Mouse (Mus musculus): ENCODE results near the gene Mcoln2. TPM values are rescaled to one million over a fixed set of nuclear protein-coding genes. Genes with fewer than 3 reads are reported as not detected.

The Mcoln2 gene
- polyA plus RNA-seq, 1 experiment from 2014 or later, result 0.23 TPM

DNA sequence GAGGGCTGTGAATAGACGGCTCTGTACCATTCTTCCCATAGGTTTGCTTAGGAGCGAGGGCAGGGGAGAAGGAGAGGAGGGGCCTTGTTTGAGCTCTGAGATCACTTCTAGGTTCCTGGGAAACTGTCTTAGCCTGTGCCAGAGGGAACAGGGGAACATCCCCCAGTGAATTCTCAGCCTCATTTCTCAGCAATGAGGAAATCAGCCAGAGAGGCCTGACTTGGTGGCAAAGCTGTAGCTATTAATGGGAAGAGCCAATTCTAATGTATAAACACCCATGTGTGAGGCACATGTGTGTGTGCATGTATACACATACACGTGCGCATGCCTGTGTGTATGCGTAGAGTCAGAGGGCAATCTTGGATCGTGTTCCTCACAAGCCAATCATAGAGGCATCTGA, 38.7 kb upstream of the Mcoln2 start:
- no peak overlapping the region for H3K4me3 ChIP-seq (ENCODE audit: control insufficient read depth in 1 of 2, insufficient read depth in 1 of 2, low read depth in 1 of 2, low read length in 2 of 2)
- 70% methylated on average over 6 of the region's 6 CpGs for WGBS
- H3K4me2 ChIP-seq (ENCODE audit: low read length), result no peak overlapping the region
- H3K36me3 ChIP-seq (ENCODE audit: control insufficient read depth, insufficient read depth, low read length), result no peaks in the 10 kb centered on the region
- H3K9ac ChIP-seq (ENCODE audit: low read length), result no peak overlapping the region
- H3K27ac ChIP-seq (replicated peaks in 1 of 2; ENCODE audit: control insufficient read depth in 1 of 2, insufficient read depth in 1 of 2, low read depth in 2 of 2, low read length in 2 of 2), result no peak overlapping the region
- 0 out of 2 replicates have a peak, but pooled peaks cover under 1% of the 10 kb centered on the region for H3K27me3 ChIP-seq (ENCODE audit: control insufficient read depth, insufficient read depth, low read length)
- H3K9me3 ChIP-seq (ENCODE audit: control insufficient read depth, low read length), result no peaks in the 10 kb centered on the region
- H3K4me1 ChIP-seq (ENCODE audit: control insufficient read depth in 2 of 2, insufficient read depth in 2 of 2, low read length in 2 of 2), result peaks cover 0 to 2% of the 10 kb centered on the region in 2 experiments; a peak in 1 of 4 replicates
- ATAC-seq (ENCODE audit: insufficient number of reproducible peaks, insufficient read depth, low FRiP score, low read depth), result no peak

DNA sequence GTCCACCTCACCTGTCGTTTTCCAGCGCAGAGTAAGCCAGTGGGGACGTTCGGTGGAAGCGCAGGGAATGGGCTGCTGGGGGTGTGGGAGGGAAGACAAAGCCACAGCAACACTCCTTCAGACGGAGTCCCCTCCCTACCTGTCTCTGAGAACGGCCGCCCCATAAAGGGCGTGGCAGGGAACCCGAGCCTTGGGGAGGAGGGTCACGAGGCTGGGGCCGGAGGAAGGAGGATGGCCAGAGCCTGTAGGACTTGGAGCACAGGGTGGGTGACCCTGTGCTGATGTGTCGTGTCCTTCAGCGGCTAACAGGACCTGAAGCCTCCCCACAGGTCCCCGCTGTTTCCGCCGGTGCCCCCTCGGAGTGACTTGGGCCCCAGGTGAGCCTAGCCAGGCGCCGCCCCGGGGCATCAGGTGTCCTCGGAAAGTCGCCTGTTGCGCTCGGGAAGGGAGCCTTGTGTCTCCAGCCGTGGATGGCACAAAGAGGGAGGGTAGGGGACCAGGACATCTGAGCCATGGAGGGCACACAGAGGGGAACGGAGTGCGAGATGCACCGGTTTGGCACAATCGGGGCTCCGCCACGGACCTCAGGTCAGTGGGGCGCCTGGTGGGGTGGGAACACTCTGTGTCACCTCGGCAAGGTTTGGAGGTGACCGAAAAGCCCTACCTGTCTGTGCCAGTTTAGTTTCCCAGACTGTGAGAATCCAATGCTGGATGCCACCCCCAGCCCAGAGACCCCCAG, 32.2 kb upstream of the Mcoln2 start, which contains the start of gene Mcoln3:
Mcoln3 (plus strand) TSS at position 193 of the 739 bp plus-strand sequence.
- Histone ChIP-seq H3K4me2 (ENCODE audit: low read length) (peak within 1 kb of the TSS; percentile 60), H3K27ac (replicated peaks in 1 of 2; ENCODE audit: control insufficient read depth in 1 of 2, insufficient read depth in 1 of 2, low read depth in 2 of 2, low read length in 2 of 2) (no peak within 1 kb of the TSS), H3K9me3 (ENCODE audit: control insufficient read depth, low read length) (no peaks in the 10 kb centered on the region), H3K27me3 (ENCODE audit: control insufficient read depth, insufficient read depth, low read length) (peaks cover 32% of the 10 kb centered on the region), H3K9ac (ENCODE audit: low read length) (peak within 1 kb of the TSS; percentile 38; the same call in 1 of the 2 replicates), H3K4me3 (ENCODE audit: control insufficient read depth in 1 of 2, insufficient read depth in 1 of 2, low read depth in 1 of 2, low read length in 2 of 2) (peak within 1 kb of the TSS; percentile 10 to 22; a peak in 3 of 4 replicates), H3K4me1 (ENCODE audit: control insufficient read depth in 2 of 2, insufficient read depth in 2 of 2, low read length in 2 of 2) (peaks cover 6 to 8% of the 10 kb centered on the region in 2 experiments; a peak in 3 of 4 replicates), H3K36me3 (ENCODE audit: control insufficient read depth, insufficient read depth, low read length) (no peaks in the 10 kb centered on the region)
- 9% methylated on average over 35 of the region's 35 CpGs for WGBS
- no peak; the same call in 1 of the 2 replicates for ATAC-seq (ENCODE audit: insufficient number of reproducible peaks, insufficient read depth, low FRiP score, low read depth)

DNA sequence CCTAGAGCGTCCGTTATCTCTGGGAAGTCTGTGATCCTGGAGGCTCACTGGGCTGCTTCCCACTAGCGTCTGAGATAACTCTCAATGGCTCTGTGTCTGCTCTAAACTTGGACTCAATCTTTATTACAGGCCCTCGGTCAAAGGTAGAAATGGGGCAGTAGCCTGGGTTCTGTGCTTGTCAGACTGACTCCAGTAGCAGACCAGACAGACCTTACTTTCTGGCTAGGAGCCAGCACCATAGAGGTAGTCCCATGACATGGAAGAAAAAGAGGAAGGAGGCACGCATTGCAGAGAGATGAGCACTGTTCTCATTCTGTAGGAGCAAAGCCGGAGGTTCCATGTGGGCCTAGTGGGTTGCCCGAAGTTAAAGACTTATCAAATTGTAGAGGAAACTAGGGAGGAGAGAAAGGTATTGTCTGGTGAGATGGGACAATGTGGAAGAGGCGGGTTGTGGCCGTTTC, 31.6 kb upstream of the Mcoln2 start:
- Histone ChIP-seq H3K27ac (replicated peaks in 1 of 2; ENCODE audit: control insufficient read depth in 1 of 2, insufficient read depth in 1 of 2, low read depth in 2 of 2, low read length in 2 of 2) (no peak overlapping the region), H3K4me1 (ENCODE audit: control insufficient read depth in 2 of 2, insufficient read depth in 2 of 2, low read length in 2 of 2) (peaks cover 6 to 8% of the 10 kb centered on the region in 2 experiments; a peak in 3 of 4 replicates), H3K4me3 (ENCODE audit: control insufficient read depth in 1 of 2, insufficient read depth in 1 of 2, low read depth in 1 of 2, low read length in 2 of 2) (no peak overlapping the region), H3K36me3 (ENCODE audit: control insufficient read depth, insufficient read depth, low read length) (no peaks in the 10 kb centered on the region), H3K9me3 (ENCODE audit: control insufficient read depth, low read length) (no peaks in the 10 kb centered on the region), H3K27me3 (ENCODE audit: control insufficient read depth, insufficient read depth, low read length) (peaks cover 32% of the 10 kb centered on the region), H3K4me2 (ENCODE audit: low read length) (peak overlapping the region; percentile 60), H3K9ac (ENCODE audit: low read length) (no peak overlapping the region)
- ATAC-seq (ENCODE audit: insufficient number of reproducible peaks, insufficient read depth, low FRiP score, low read depth), result no peak
- WGBS, result 47% methylated on average over 9 of the region's 9 CpGs

DNA sequence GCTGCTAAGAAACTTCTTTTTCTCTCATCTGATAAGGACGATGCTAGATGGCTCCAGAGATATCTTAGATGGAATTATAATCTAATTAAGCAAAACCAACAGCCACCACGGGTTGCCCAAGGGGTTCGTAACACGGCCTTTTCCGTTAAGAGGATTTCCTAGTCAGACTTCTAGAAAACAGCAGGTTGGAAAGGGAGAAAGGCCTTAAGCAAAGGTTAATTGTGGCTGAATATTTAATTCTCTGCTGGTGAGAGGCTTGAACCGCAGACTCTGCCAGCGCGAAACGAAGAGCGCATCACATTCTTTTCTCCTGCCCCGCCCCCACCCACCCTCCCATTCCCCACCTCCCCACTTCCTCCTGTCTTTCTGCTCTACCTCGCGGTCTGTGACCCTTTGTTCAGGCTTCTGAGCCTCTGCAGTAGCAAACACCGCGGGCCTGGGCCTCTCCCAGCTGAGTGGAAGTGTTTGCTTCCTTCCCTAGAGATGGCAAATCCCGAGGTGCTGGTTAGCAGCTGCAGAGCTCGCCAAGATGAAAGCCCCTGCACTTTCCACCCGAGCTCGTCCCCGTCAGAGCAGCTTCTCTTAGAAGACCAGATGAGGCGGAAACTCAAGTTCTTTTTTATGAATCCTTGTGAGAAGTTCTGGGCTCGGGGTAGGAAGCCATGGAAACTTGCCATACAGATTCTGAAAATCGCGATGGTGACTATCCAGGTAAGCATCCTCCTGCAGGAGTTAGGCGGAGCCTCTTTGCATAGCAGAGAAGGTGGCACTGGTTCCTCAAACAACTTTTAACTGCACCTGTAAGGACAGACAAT, 28.1 kb upstream of the Mcoln2 start:
- Histone ChIP-seq H3K27me3 (ENCODE audit: control insufficient read depth, insufficient read depth, low read length) (peaks cover 28% of the 10 kb centered on the region), H3K4me2 (ENCODE audit: low read length) (peak overlapping the region; percentile 59), H3K9ac (ENCODE audit: low read length) (peak overlapping the region; percentile 28; the same call in 1 of the 2 replicates), H3K9me3 (ENCODE audit: control insufficient read depth, low read length) (no peaks in the 10 kb centered on the region), H3K4me1 (ENCODE audit: control insufficient read depth in 2 of 2, insufficient read depth in 2 of 2, low read length in 2 of 2) (peaks cover 6 to 8% of the 10 kb centered on the region in 2 experiments; a peak in 3 of 4 replicates), H3K27ac (replicated peaks in 1 of 2; ENCODE audit: control insufficient read depth in 1 of 2, insufficient read depth in 1 of 2, low read depth in 2 of 2, low read length in 2 of 2) (no peak overlapping the region), H3K4me3 (ENCODE audit: control insufficient read depth in 1 of 2, insufficient read depth in 1 of 2, low read depth in 1 of 2, low read length in 2 of 2) (peak overlapping the region; percentile 7 to 23; a peak in 3 of 4 replicates), H3K36me3 (ENCODE audit: control insufficient read depth, insufficient read depth, low read length) (no peaks in the 10 kb centered on the region)
- no peak for ATAC-seq (ENCODE audit: insufficient number of reproducible peaks, insufficient read depth, low FRiP score, low read depth)
- 13% methylated on average over 25 of the region's 25 CpGs for WGBS

DNA sequence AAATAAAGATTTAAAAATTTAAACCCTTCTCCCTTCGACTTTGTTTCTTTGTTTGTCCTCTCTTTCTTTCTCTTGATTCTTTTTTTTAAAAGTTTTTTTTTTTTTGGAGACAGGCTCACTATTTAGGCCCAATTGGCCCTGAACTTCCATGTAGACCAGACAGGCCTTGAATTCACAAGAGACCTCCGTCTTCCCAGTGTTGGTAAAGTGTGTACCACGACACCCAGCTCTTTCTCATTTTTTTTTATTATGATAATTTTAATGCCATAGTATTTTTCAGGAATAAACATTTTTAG, 27.6 kb upstream of the Mcoln2 start:
- Histone ChIP-seq H3K27ac (replicated peaks in 1 of 2; ENCODE audit: control insufficient read depth in 1 of 2, insufficient read depth in 1 of 2, low read depth in 2 of 2, low read length in 2 of 2) (no peak overlapping the region), H3K36me3 (ENCODE audit: control insufficient read depth, insufficient read depth, low read length) (no peaks in the 10 kb centered on the region), H3K4me2 (ENCODE audit: low read length) (peak overlapping the region; percentile 59; the same call in 1 of the 2 replicates), H3K4me1 (ENCODE audit: control insufficient read depth in 2 of 2, insufficient read depth in 2 of 2, low read length in 2 of 2) (peaks cover 6 to 8% of the 10 kb centered on the region in 2 experiments; a peak in 3 of 4 replicates), H3K9ac (ENCODE audit: low read length) (no peak overlapping the region), H3K9me3 (ENCODE audit: control insufficient read depth, low read length) (no peaks in the 10 kb centered on the region), H3K27me3 (ENCODE audit: control insufficient read depth, insufficient read depth, low read length) (peaks cover 23% of the 10 kb centered on the region), H3K4me3 (ENCODE audit: control insufficient read depth in 1 of 2, insufficient read depth in 1 of 2, low read depth in 1 of 2, low read length in 2 of 2) (no peak overlapping the region)
- WGBS, result 75% methylated on average over 3 of the region's 3 CpGs
- ATAC-seq (ENCODE audit: insufficient number of reproducible peaks, insufficient read depth, low FRiP score, low read depth), result no peak

DNA sequence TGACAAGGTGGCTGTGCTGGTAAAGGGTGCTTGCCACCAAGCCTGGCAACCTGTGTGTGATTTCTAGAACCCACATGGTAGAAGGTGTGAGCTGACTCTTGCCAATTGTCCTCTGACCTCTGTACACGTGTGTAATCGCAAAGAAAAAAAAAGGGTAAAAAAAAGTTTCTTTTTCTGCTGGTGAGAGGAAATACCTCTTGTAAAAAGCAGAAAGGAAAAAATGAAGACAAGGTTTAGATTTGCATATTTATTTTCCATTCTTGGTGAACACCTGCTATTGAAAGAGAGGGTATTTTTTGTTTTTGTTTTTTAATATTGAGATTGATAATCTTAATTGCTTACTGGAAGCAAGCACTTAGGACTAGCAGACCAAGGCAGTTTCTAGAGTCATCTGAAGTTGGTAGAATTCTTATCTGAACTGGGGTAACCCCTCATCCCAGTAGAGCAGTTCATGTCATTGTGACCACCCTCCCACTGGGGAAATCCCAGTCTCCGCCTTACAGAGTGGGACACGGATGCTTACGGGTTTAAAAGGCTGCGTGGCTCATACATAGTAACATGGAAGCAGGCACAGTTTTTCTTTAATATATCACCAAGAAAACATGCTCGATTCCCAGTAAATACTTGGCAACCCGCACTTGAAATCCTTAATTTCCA, 26.7 kb upstream of the Mcoln2 start:
- Histone ChIP-seq H3K27me3 (ENCODE audit: control insufficient read depth, insufficient read depth, low read length) (peaks cover 14% of the 10 kb centered on the region; the same call in 1 of the 2 replicates), H3K9me3 (ENCODE audit: control insufficient read depth, low read length) (no peaks in the 10 kb centered on the region), H3K9ac (ENCODE audit: low read length) (no peak overlapping the region), H3K4me2 (ENCODE audit: low read length) (no peak overlapping the region), H3K27ac (replicated peaks in 1 of 2; ENCODE audit: control insufficient read depth in 1 of 2, insufficient read depth in 1 of 2, low read depth in 2 of 2, low read length in 2 of 2) (no peak overlapping the region), H3K36me3 (ENCODE audit: control insufficient read depth, insufficient read depth, low read length) (no peaks in the 10 kb centered on the region), H3K4me1 (ENCODE audit: control insufficient read depth in 2 of 2, insufficient read depth in 2 of 2, low read length in 2 of 2) (peaks cover 0 to 5% of the 10 kb centered on the region in 2 experiments; a peak in 2 of 4 replicates), H3K4me3 (ENCODE audit: control insufficient read depth in 1 of 2, insufficient read depth in 1 of 2, low read depth in 1 of 2, low read length in 2 of 2) (no peak overlapping the region)
- no peak for ATAC-seq (ENCODE audit: insufficient number of reproducible peaks, insufficient read depth, low FRiP score, low read depth)
- 88% methylated on average over 8 of the region's 8 CpGs for WGBS

DNA sequence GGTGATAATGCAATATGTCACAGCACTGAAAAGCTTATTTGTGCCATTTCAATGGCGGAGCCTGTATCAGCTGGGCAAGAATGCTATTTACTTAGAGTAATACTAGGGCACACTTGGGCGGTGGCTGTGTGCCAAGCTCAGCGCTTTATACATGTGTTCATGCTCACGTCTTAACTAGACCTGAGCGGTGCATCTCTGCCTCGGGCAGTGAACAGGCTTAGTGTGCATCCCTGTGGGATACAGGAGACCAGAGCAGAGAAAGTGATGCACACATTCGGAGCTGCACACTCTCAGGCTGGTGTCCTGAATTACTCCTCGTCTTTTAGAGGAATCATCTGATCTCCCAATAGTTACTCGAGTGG, 26.2 kb upstream of the Mcoln2 start:
- 72% methylated on average over 9 of the region's 9 CpGs for WGBS
- Histone ChIP-seq H3K4me2 (ENCODE audit: low read length) (no peak overlapping the region), H3K36me3 (ENCODE audit: control insufficient read depth, insufficient read depth, low read length) (no peaks in the 10 kb centered on the region), H3K27ac (replicated peaks in 1 of 2; ENCODE audit: control insufficient read depth in 1 of 2, insufficient read depth in 1 of 2, low read depth in 2 of 2, low read length in 2 of 2) (no peak overlapping the region), H3K4me1 (ENCODE audit: control insufficient read depth in 2 of 2, insufficient read depth in 2 of 2, low read length in 2 of 2) (peaks cover 0 to 5% of the 10 kb centered on the region in 2 experiments; a peak in 2 of 4 replicates), H3K9ac (ENCODE audit: low read length) (no peak overlapping the region), H3K27me3 (ENCODE audit: control insufficient read depth, insufficient read depth, low read length) (peaks cover 12% of the 10 kb centered on the region; the same call in 1 of the 2 replicates), H3K4me3 (ENCODE audit: control insufficient read depth in 1 of 2, insufficient read depth in 1 of 2, low read depth in 1 of 2, low read length in 2 of 2) (no peak overlapping the region), H3K9me3 (ENCODE audit: control insufficient read depth, low read length) (no peaks in the 10 kb centered on the region)
- no peak for ATAC-seq (ENCODE audit: insufficient number of reproducible peaks, insufficient read depth, low FRiP score, low read depth)

Measured in heart, embryonic 14.5 days (tissue).